Mouse (Mus musculus) midbrain, embryonic 15.5 days (tissue): Measurements from ENCODE around the gene Map3k20. TPM values are rescaled to one million over a fixed set of nuclear protein-coding genes. Genes with fewer than 3 reads are reported as not detected.
A peak's percentile ranks its signal among the peaks of the same experiment; 100 is the strongest.

ENCODE experiments used
- ATAC-seq: fragments of 200-750 bp; cut with Nextera tagmentation; replicated peaks from 2 replicates; pipeline ENCODE4 v1.8.0; 2017; ENCODE audit warnings: moderate TSS enrichment
- H3K27ac ChIP-seq: fragments of 300-500 bp; sonication (generic); 2 replicates; pipeline ENCODE4 v1.5.1; 2015; ENCODE audit warnings: mild to moderate bottlenecking, inconsistent platforms
- H3K27me3 ChIP-seq: fragments of 300-500 bp; sonication (generic); replicated peaks from 2 replicates; pipeline ENCODE4 v1.6.1; 2015; ENCODE audit warnings: inconsistent platforms
- H3K36me3 ChIP-seq: fragments of 300-500 bp; sonication (generic); replicated peaks from 2 replicates; pipeline ENCODE4 v1.6.1; 2015; ENCODE audit warnings: inconsistent platforms
- H3K4me1 ChIP-seq: fragments of 300-500 bp; sonication (generic); 2 replicates; pipeline ENCODE4 v1.6.1; 2015; ENCODE audit warnings: inconsistent platforms
- H3K4me2 ChIP-seq: fragments of 300-500 bp; sonication (generic); 2 replicates; pipeline ENCODE4 v1.6.1; 2015; ENCODE audit warnings: inconsistent platforms, mild to moderate bottlenecking, moderate library complexity
- H3K4me3 ChIP-seq: fragments of 300-500 bp; sonication (generic); 2 replicates; pipeline ENCODE4 v1.5.1; 2015; ENCODE audit warnings: mild to moderate bottlenecking, inconsistent platforms
- H3K9ac ChIP-seq: fragments of 300-500 bp; sonication (generic); 2 replicates; pipeline ENCODE4 v1.6.1; 2015; ENCODE audit warnings: mild to moderate bottlenecking, inconsistent platforms
- H3K9me3 ChIP-seq: fragments of 300-500 bp; sonication (generic); 2 replicates; pipeline ENCODE4 v1.6.1; 2016; ENCODE audit warnings: inconsistent platforms
- WGBS: fragments of 180-500 bp; shearing (Covaris S2); methylation state at CpG from one replicate; pipeline ENCODE4 v1.1.7; 2015; ENCODE audit warnings: mixed read lengths; 5-methylcytosine and 5-hydroxymethylcytosine counted together
- polyA plus RNA-seq: library from polyadenylated mRNA; unstranded; fragments of >200 nt; fragmentation: Nextera tagmentation; extraction: Ambion mirVana; gene quantifications from 2 replicates; pipeline ENCODE4 v1.2.1, GENCODE M21; 2015

Map3k20 gene
- polyA plus RNA-seq, 1 experiment from 2014 or later = 5.0 TPM

DNA sequence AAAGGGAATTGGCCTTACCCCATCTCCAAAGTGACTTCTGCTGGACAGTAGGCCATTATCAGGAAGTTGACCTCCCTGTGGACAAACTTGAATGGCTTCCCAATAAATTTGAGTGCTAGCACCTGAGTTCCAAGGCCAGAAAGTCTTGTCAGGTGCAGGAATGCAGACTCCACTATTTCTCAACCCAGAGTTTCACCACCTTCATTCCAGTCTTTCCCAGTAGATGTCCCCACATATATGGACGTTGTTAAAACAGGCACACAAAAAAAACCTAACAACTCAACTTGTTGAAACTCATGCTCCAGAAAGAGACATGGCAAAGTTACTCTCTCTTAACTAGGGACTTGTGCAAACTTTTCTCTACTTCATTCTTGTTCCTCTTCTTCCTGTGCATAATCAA is 170.8 kb downstream of the Map3k20 start:
- ATAC-seq = no peak
- no peaks in the 10 kb centered on the region for H3K36me3 ChIP-seq
- H3K9me3 ChIP-seq = no peaks in the 10 kb centered on the region
- no peak overlapping the region for H3K9ac ChIP-seq
- H3K4me1 ChIP-seq = no peaks in the 10 kb centered on the region
- H3K4me2 ChIP-seq = no peak overlapping the region
- H3K27ac ChIP-seq = no peak overlapping the region
- no peaks in the 10 kb centered on the region for H3K27me3 ChIP-seq
- WGBS = 67% methylated on average over 1 of the region's 1 CpGs
- H3K4me3 ChIP-seq = no peak overlapping the region

DNA sequence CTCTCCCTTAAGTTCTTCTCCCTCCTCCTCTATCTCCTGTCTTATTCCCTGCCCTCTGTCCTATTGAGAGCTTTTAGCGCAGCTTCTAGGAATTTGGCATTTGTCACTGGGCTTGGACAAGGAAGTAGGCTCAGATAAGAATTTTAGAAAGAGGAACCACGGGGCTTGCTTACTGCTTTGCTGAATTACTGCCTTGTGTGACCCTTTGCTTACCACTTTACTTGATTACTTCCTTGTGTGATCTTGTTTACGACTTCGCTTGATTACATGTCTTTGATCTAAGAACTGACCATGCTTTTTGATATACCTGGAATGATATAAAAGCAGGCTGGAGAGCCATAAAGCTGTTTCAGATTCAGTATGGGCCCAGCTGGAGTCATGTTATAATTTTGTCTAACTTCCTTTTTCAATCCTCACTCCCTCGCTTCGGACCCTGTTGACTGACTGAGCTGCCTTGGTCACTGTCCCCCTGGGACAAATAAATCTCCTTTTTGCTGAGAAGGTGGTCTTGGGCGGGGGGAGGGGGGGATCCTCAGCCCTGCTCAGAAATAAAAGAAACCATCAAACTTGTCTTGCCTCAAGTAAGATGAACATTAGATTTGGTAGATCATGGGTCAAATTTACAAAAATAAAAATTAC is 179.1 kb downstream of the Map3k20 start:
- H3K27me3 ChIP-seq = no peaks in the 10 kb centered on the region
- whole genome bisulfite sequencing = 83% methylated on average over 7 of the region's 7 CpGs
- H3K9ac ChIP-seq = no peak overlapping the region
- H3K4me1 ChIP-seq = no peaks in the 10 kb centered on the region
- no peak overlapping the region for H3K4me3 ChIP-seq
- no peak overlapping the region for H3K27ac ChIP-seq
- H3K4me2 ChIP-seq = no peak overlapping the region
- no peaks in the 10 kb centered on the region for H3K9me3 ChIP-seq
- no peak for ATAC-seq
- H3K36me3 ChIP-seq = no peaks in the 10 kb centered on the region

DNA sequence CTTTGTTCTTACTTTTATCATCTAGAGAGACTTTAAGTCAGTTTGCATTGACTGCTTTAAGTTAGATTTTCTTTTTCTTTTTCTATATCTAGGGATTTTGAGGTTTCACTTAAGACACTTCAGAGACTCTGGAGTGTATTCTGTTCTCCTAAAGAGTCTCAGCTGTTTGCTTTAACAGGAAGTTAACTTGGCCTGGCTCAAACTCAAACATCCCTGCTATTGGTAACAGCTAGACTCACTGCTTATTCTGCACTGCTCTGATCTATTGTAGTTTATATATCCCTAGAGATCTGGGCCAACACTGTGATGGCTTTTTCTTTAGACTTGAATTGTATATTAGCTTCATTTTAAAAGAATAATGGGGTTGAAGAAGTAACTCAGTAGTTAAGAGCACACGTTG is 182.2 kb downstream of the Map3k20 start:
- no peak for ATAC-seq
- H3K27me3 ChIP-seq = no peaks in the 10 kb centered on the region; the same call in 1 of the 2 replicates
- H3K9me3 ChIP-seq = no peaks in the 10 kb centered on the region
- no peak overlapping the region for H3K4me3 ChIP-seq
- H3K27ac ChIP-seq = no peak overlapping the region
- no peaks in the 10 kb centered on the region for H3K4me1 ChIP-seq
- no peak overlapping the region for H3K9ac ChIP-seq
- WGBS = 92% methylated on average over 1 of the region's 1 CpGs
- no peaks in the 10 kb centered on the region for H3K36me3 ChIP-seq
- no peak overlapping the region for H3K4me2 ChIP-seq

DNA sequence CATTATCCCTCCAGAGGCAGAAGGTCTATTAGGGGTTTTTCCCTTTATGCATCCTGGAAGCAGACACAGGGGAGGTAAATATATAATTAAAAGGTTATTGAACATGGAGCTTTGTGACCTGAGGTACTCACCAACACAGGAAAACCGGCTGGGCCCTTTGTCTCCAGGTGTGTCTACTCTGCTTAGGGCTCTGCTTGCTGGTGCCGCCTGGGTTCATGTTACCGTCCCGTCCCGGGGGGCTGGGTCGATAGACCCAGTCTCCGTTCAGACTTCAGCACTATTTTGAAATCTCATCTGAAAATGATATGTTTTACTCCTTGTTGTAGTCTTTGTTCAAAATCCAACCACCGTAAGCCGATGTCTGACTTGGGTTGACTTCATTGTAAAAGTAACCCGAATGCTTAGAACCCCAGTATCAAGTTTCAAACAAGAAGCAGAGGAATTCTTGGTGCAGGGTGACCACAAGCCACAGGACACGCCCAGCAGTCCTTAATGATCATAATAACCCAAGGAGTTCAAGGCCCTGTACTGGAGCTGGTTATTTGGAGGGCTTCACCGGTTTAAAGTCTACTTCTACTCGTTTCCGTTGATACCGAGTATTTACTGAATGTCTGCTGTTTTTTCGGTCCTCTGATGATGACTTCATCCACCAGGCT is 186.1 kb downstream of the Map3k20 start:
- ATAC-seq = no peak
- H3K4me2 ChIP-seq = no peak overlapping the region
- H3K36me3 ChIP-seq = no peaks in the 10 kb centered on the region

DNA sequence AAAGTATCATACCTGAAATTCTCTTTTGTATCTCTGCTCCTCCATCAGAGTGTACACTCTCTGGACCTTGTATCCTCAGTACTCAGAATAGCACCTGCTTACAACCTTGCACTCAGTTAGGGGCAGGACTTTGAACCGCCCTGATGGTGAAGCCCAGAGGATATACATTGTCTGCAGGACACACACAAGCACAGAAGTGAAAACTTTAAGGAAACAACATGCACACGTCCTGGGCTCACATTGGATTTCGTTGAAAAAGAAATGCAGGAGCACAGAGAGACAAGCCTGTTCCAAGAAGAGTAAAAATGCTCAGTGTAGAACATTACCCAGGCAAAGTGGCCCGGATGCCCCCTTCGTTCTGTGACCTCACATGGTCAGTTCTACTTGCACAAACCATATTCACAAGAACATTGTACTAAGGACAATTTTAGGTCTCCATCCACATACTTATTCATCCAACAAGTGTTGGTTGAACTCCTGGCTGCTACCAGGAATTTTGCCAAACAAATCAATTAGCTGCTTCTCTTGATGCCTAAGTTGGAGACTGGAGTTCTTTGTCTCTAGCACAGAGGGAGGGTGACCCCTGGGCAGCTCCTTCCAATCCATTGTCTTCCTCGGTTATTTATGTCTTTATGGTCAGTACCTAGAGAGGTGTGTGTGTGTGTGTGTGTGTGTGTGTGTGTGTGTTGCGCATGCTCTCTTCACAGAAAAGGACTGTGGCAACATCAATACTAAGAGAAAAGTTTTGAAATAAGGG is 189.3 kb downstream of the Map3k20 start:
- H3K36me3 ChIP-seq = no peaks in the 10 kb centered on the region
- no peak overlapping the region for H3K27ac ChIP-seq
- ATAC-seq = no peak
- no peak overlapping the region for H3K4me2 ChIP-seq
- no peak overlapping the region for H3K4me3 ChIP-seq
- no peak overlapping the region for H3K9ac ChIP-seq
- peaks cover 29% of the 10 kb centered on the region for H3K4me1 ChIP-seq
- H3K27me3 ChIP-seq = peaks cover 18% of the 10 kb centered on the region; the same call in 1 of the 2 replicates
- 22% methylated on average over 7 of the region's 7 CpGs for WGBS
- no peaks in the 10 kb centered on the region for H3K9me3 ChIP-seq

More for the DNA sequence above, 186.1 kb downstream of the Map3k20 start:
- 77% methylated on average over 16 of the region's 16 CpGs for WGBS
- H3K4me3 ChIP-seq = no peak overlapping the region
- H3K9me3 ChIP-seq = no peaks in the 10 kb centered on the region
- peaks cover 18% of the 10 kb centered on the region; the same call in 1 of the 2 replicates for H3K27me3 ChIP-seq
- no peak overlapping the region for H3K9ac ChIP-seq
- H3K27ac ChIP-seq = no peak overlapping the region
- peaks cover 7% of the 10 kb centered on the region for H3K4me1 ChIP-seq

DNA sequence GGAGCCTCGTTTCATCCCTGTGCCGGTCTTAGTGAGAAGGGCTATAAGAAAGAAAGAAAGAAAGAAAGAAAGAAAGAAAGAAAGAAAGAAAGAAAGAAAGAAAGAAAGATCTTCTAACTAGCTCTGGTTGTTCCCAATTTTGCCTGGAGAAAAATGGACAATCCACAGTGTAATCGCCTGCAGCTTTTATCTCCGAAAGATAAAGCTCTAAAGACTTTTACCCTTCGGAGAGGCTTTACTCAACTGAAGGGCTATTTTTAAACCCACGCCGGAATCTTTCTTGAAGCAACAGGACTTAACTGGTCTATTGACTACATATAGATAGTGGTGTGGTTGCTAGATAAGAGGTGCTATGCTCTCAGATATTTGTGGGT is 190.0 kb downstream of the Map3k20 start:
- 0 out of 2 replicates have a peak overlapping the region, but pooled peaks have one; percentile 35 for H3K27ac ChIP-seq

DNA sequence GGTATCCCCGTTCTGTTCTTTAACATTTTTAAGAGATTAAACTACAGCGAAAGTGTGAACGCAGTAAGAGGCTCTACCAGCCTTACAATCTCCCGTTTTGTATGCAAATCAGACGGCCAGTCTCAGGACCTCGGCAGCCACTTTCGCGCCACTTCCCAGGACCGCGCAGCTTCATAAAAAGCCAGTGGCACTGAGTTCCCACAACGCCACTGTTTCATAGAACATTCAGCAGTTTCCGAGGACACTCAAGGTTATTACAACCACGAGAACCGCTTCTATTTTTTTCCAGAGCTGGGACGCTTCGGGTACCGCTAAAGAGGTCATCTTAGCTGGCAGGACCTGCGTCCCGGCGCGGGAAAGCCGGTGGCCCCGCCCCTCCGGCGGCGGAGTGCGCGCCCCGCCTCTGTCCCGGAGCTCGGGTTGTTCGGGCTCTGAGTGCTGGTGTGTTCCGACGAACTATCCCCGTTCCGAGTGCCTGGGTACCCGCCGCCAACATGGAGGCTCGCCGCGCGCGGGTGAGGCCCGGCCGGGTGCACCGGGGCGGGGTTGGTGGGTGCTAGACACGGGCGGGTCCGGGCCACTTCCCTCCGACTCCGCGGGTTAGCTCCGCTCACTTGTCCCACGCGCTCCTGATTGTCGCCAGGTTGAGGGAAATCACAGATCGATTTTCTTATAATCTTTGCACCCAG is 190.5 kb downstream of the Map3k20 start, which contains the start of gene Cdca7:
Gene Cdca7 (plus strand): TSS at position 363 of the 689 bp plus-strand sequence.
- Histone ChIP-seq H3K4me1 (peaks cover 29% of the 10 kb centered on the region), H3K27ac (peak within 1 kb of the TSS; percentile 35), H3K4me3 (peak within 1 kb of the TSS; percentile 57), H3K36me3 (no peaks in the 10 kb centered on the region), H3K9me3 (no peaks in the 10 kb centered on the region), H3K9ac (peak within 1 kb of the TSS; percentile 42), H3K4me2 (peak within 1 kb of the TSS; percentile 98), H3K27me3 (peaks cover 18% of the 10 kb centered on the region; the same call in 1 of the 2 replicates)
- under 1% methylated on average over 58 of the region's 58 CpGs for WGBS
- peak; percentile 79 for ATAC-seq

More for the DNA sequence above, 190.0 kb downstream of the Map3k20 start:
- Histone ChIP-seq H3K36me3 (no peaks in the 10 kb centered on the region), H3K4me1 (peaks cover 29% of the 10 kb centered on the region), H3K9me3 (no peaks in the 10 kb centered on the region), H3K4me3 (peak overlapping the region; percentile 57), H3K27me3 (peaks cover 18% of the 10 kb centered on the region; the same call in 1 of the 2 replicates), H3K4me2 (peak overlapping the region; percentile 98), H3K9ac (peak overlapping the region; percentile 42; the same call in 1 of the 2 replicates)
- under 1% methylated on average over 7 of the region's 7 CpGs for WGBS
- ATAC-seq = no peak

DNA sequence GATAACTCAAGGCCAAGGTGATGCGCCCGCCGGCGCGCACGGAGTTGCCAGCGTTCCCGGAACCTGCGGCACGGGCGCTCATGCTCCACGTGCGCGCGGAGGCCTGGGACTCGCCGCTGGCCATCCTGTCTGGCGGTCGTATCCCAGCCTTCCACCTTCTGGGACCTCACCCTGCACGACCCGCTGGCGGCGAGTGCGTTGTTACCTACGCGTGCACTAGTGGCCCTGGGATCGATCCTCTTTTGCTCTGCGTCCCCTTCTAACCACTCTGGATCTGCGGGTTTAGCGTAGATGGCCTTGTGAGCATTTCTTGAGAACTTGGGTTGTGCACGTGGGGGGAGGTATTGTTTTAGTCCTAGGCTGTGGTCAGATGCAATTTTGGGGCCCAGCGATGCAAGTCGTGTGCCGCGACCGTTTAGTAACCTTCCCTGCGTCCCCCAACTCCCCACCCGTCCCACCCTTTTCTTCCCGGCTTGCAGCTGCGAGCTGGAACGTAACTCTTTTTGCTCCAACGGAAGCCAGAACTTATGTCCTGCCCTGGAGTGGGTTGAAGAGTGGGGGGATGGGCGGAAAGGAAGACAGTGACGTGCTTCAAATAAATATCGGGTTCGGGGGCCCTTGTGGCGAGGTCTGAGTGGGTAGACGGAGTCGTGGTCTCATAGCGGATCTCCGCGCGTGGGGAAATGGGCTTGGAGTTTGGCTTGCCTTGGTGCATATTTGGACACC is 191.2 kb downstream of the Map3k20 start:
- no peaks in the 10 kb centered on the region for H3K36me3 ChIP-seq
- WGBS = under 1% methylated on average over 53 of the region's 53 CpGs
- no peaks in the 10 kb centered on the region for H3K9me3 ChIP-seq
- peak overlapping the region; percentile 42 for H3K9ac ChIP-seq
- H3K27me3 ChIP-seq = peaks cover 18% of the 10 kb centered on the region; the same call in 1 of the 2 replicates
- peak; percentile 62 for ATAC-seq
- peak overlapping the region; percentile 35 for H3K27ac ChIP-seq
- H3K4me3 ChIP-seq = peak overlapping the region; percentile 57
- peaks cover 29% of the 10 kb centered on the region for H3K4me1 ChIP-seq
- H3K4me2 ChIP-seq = peak overlapping the region; percentile 98

DNA sequence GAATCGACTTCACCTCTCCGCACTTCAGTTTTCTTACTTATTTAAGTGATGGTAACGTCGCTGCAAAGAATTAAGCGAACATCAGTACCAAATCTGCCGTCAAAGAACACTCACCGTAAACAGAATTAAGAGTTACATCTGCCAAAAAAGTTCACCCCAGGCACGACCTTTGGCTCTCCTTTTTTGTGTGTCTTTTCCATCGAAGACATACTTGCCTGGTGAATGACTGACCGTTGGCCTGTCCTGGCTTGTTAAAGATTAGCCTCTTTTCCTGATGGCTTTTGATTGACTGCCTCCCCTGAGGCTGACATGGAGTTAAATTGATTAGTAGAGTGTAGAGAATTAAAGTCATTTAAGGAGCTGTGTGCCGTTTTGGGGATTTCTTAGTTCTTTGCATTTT is 191.8 kb downstream of the Map3k20 start:
- Histone ChIP-seq H3K36me3 (no peaks in the 10 kb centered on the region), H3K4me2 (peak overlapping the region; percentile 98), H3K9me3 (no peaks in the 10 kb centered on the region), H3K27me3 (peaks cover 18% of the 10 kb centered on the region; the same call in 1 of the 2 replicates), H3K27ac (no peak overlapping the region), H3K4me3 (peak overlapping the region; percentile 57), H3K4me1 (peaks cover 29% of the 10 kb centered on the region), H3K9ac (peak overlapping the region; percentile 42; the same call in 1 of the 2 replicates)
- WGBS = 7% methylated on average over 11 of the region's 11 CpGs
- no peak for ATAC-seq

DNA sequence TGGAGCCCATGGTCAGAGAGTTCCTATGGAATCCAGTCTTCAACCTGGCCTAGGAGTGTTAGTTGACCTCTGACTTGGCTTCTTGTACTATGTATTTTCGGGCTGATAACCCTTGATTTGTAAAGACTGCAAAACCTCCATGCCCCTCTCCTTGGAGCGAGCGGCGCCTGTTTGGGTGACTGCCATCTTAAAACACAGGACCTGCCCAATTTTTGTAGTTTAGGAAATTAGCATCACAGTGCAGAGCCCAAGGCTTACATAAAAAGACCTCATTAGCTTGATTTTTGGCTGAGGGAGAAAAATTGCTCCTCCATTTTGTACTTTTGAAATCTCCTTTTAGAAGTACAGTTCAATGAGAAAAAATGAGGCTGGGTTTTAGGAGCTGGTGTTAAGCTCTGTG is 192.7 kb downstream of the Map3k20 start:
- H3K9me3 ChIP-seq = no peaks in the 10 kb centered on the region
- H3K27me3 ChIP-seq = peaks cover 18% of the 10 kb centered on the region; the same call in 1 of the 2 replicates
- no peak overlapping the region for H3K9ac ChIP-seq
- peaks cover 29% of the 10 kb centered on the region for H3K4me1 ChIP-seq
- 65% methylated on average over 4 of the region's 4 CpGs for WGBS
- no peaks in the 10 kb centered on the region for H3K36me3 ChIP-seq
- H3K27ac ChIP-seq = no peak overlapping the region
- H3K4me3 ChIP-seq = no peak overlapping the region
- peak overlapping the region; percentile 98; the same call in 1 of the 2 replicates for H3K4me2 ChIP-seq
- ATAC-seq = no peak

DNA sequence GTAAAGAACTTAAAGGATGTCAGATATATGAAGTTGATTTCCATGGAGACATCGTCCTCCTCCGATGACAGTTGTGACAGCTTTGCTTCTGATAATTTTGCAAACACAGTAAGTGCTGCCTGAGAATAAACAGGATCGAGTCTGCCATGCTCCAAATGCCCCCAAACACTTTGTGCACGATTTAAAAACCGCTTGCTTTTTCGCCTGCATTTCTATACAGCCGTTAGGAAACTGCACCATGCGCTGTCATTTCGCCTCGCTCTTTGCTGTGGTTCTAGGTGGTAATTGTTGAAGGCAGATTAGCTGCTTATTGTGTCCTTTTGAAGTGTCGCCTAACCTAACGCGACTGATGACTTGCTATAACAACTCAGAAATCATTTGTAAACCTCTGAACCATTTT is 193.5 kb downstream of the Map3k20 start:
- Histone ChIP-seq H3K9me3 (no peaks in the 10 kb centered on the region), H3K4me2 (no peak overlapping the region), H3K27me3 (peaks cover 11% of the 10 kb centered on the region; the same call in 1 of the 2 replicates), H3K9ac (no peak overlapping the region), H3K36me3 (no peaks in the 10 kb centered on the region), H3K4me3 (no peak overlapping the region), H3K4me1 (peaks cover 29% of the 10 kb centered on the region), H3K27ac (no peak overlapping the region)
- 42% methylated on average over 13 of the region's 13 CpGs for WGBS
- ATAC-seq = no peak
